Mouse (Mus musculus): Measurements from ENCODE around the gene Uba52. TPM values are rescaled to one million over a fixed set of nuclear protein-coding genes. Genes with fewer than 3 reads are reported as not detected.
"Not testable (repeated sequence)": the region's sequence is repeated elsewhere in the genome, so short reads cannot be mapped to it uniquely, and the experiment has no call there.

The Uba52 gene
- polyA plus RNA-seq, 1 experiment from 2014 or later = 940 TPM

DNA sequence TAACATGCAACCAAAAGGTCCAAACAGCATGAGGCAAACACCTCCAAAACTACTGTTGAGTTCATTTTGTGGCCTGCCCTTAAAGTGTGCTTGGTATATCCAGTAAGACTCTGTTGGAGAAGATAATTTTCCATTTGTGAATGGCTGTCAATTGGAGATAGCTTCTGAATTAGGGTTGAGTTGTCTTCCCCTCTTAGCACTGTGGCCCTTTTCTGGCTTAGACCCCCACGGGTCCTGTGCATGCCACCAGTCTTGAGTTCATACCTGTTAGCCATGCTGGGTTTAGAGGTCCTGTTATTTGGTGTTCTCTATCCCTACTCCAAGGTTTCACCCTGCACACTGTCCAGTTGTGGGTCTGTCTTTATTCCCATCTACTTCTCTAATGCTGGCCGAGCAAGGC, 1.2 kb upstream of the Uba52 start:
- no peak overlapping the region for H3K4me2 ChIP-seq

DNA sequence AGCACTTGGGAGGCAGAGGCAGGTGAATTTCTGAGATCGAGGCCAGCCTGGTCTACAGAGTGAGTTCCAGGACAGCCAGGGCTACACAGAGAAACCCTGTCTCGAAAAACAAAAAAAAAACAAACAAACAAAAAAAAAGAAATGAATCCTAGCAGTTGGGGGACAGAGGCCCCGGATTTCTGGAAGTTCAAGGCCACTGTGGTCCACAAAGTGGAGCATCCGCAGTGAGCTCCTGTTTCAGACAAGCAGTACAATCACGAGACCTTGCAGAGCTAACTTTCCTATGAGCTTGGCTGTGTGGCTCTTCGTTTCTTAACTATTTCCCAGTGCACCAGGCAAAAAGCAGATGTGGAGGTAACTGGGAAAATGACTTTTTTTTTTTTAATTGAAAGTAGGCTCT, 573 bp upstream of the Uba52 start:
- not testable (repeated sequence) for ATAC-seq (ENCODE audit: insufficient number of reproducible peaks, low FRiP score, low TSS enrichment, low read depth); H3K27ac ChIP-seq; H3K27me3 ChIP-seq; H3K9me3 ChIP-seq; H3K9ac ChIP-seq
- 87% methylated on average over 6 of the region's 6 CpGs for WGBS
- Histone ChIP-seq H3K4me3 (peak overlapping the region; percentile 99), H3K36me3 (peaks cover 43% of the 10 kb centered on the region), H3K4me1 (peaks cover 34% of the 10 kb centered on the region), H3K4me2 (peak overlapping the region; percentile 65)

More for the DNA sequence above, 1.2 kb upstream of the Uba52 start:
- no peaks in the 10 kb centered on the region for H3K27me3 ChIP-seq
- peaks cover 49% of the 10 kb centered on the region for H3K36me3 ChIP-seq
- peaks cover 33% of the 10 kb centered on the region for H3K4me1 ChIP-seq
- no peak overlapping the region for H3K27ac ChIP-seq
- no peaks in the 10 kb centered on the region for H3K9me3 ChIP-seq
- ATAC-seq (ENCODE audit: insufficient number of reproducible peaks, low FRiP score, low TSS enrichment, low read depth) = no peak
- whole genome bisulfite sequencing = 95% methylated on average over 2 of the region's 2 CpGs
- H3K9ac ChIP-seq = no peak overlapping the region
- no peak overlapping the region for H3K4me3 ChIP-seq

DNA sequence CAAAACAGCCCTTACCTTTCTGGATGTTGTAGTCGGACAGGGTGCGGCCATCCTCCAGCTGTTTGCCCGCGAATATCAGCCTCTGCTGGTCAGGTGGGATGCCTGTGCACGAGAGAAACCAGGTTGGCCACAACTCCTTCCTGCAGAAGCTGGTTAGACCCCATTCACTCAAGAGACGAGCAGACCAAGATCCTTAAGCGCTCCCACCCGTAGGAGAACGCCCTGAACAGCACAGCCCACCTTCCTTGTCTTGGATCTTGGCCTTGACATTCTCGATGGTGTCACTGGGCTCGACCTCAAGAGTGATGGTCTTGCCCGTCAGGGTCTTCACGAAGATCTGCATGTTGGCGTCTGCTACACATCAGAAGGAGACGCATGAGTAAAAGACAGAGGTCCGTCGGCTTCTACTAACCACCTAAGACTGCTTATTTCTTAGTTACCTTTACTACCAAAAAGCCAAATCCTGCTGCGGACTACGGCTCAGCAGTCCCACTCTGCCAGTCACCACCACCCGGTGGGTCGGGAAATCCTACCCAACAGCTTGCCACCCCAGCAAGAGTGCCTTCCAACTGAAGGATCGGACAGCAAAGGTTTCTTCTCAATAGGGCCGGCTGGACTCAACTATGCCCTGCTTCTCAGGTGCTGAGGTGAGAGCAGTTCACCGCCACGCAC, 1.2 kb downstream of the Uba52 start:
- Histone ChIP-seq H3K4me3 (peak overlapping the region; percentile 99), H3K27me3 (no peaks in the 10 kb centered on the region), H3K9me3 (no peaks in the 10 kb centered on the region), H3K27ac (peak overlapping the region; percentile 98), H3K36me3 (peaks cover 35% of the 10 kb centered on the region), H3K4me2 (peak overlapping the region; percentile 65), H3K4me1 (peaks cover 51% of the 10 kb centered on the region), H3K9ac (peak overlapping the region; percentile 99)
- no peak for ATAC-seq (ENCODE audit: insufficient number of reproducible peaks, low FRiP score, low TSS enrichment, low read depth)
- WGBS = 9% methylated on average over 25 of the region's 25 CpGs

DNA sequence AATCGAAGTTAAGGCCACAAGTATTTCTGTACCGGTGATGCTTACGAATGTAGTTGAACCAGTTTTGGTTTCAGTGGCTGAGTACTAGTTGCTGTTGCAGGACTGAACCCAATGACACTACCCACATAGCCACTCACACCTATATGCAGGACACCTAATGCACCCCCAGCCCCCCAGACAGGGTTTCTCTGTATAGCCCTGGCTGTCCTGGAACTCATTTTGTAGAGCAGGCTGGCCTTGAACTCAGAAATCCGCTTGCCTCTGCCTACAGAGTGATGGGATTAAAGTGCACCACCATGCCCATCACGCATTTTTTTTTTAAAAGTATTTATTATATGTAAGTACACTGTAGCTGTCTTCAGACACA, 3.6 kb downstream of the Uba52 start:
- H3K9ac ChIP-seq = no peak overlapping the region
- ATAC-seq (ENCODE audit: insufficient number of reproducible peaks, low FRiP score, low TSS enrichment, low read depth) = no peak
- H3K9me3 ChIP-seq = no peaks in the 10 kb centered on the region
- peaks cover 22% of the 10 kb centered on the region for H3K36me3 ChIP-seq
- peak overlapping the region; percentile 76 for H3K4me3 ChIP-seq
- H3K4me2 ChIP-seq = no peak overlapping the region
- 57% methylated on average over 5 of the region's 5 CpGs for WGBS
- H3K27ac ChIP-seq = peak overlapping the region; percentile 96
- H3K4me1 ChIP-seq = peaks cover 63% of the 10 kb centered on the region
- peaks cover 9% of the 10 kb centered on the region for H3K27me3 ChIP-seq

DNA sequence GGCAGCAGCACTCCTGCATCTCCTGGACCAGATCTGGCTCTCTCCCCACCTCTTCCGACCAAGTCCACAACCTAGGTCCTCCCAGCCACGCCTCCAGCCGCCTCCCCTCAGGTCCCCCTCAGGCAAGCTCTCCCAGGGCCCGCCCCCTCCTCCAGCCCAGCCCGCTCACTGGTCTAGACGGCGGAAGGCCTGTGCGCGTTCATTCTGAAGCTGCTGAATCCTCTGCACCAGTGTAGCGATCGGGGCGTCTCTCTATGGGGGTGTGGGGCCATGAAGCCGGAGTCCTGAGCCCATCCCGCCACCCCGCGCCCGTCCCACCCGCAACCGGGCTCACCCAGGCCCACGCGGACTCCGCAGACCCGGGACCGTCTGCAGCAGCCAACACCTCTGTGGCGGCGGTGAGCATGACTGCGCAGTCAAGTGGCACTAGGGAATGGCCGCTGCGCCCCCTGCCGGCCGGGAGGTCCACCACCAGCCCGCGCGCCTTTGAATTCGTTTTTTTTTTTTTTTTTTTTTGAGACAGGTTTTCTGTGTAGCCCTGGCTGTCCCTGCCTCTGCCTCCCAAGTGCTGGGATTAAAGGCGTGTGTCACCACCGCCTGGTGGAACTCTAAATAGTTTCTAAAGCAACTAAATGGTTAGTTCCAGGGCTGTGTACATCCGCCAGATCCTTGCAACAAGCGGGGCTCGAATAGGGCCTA, 4.1 kb downstream of the Uba52 start, which contains the start of gene Rex1bd:
TSS of gene Rex1bd (minus strand) at position 425 of the 699 bp plus-strand sequence.
- Histone ChIP-seq H3K27ac (peak within 1 kb of the TSS; percentile 96), H3K36me3 (peaks cover 22% of the 10 kb centered on the region), H3K4me1 (peaks cover 63% of the 10 kb centered on the region), H3K27me3 (peaks cover 14% of the 10 kb centered on the region), H3K9ac (peak within 1 kb of the TSS; percentile 82), H3K4me2 (peak within 1 kb of the TSS; percentile 81), H3K9me3 (no peaks in the 10 kb centered on the region), H3K4me3 (peak within 1 kb of the TSS; percentile 76)
- WGBS = 2% methylated on average over 40 of the region's 40 CpGs
- ATAC-seq (ENCODE audit: insufficient number of reproducible peaks, low FRiP score, low TSS enrichment, low read depth) = peak; percentile 86

DNA sequence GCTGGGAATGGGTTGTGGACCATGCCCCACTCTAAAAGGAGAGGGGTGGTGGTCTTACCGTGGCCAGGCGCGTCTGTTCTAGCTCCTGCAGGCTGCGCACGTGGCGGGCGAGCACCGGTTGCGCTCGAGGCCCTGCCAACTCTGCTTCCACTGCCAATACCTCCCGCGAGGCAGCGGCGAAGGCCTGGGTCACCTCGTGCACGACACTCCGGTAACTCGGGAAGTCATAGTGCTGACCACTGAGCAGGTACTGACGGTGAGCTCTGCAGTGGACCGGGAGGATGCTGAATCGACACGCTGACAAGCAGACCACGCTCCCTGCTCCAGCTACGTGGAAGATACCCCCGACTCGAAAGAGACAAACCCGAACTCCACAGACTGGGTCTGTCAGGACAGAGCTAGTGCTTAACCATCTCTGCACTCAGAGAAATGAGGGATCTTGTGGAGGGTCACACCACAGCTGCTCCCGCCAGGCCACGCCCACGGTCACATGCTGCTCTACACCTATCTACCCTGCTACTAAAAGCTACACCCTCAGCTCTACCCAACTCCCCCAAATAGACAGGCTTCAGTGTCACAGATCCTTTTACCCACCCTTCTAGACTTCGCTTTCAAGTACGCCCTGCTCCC, 4.8 kb downstream of the Uba52 start:
- Histone ChIP-seq H3K27me3 (peaks cover 20% of the 10 kb centered on the region), H3K36me3 (peaks cover 22% of the 10 kb centered on the region), H3K9me3 (no peaks in the 10 kb centered on the region), H3K4me3 (peak overlapping the region; percentile 76), H3K27ac (peak overlapping the region; percentile 96), H3K4me1 (peaks cover 69% of the 10 kb centered on the region), H3K4me2 (peak overlapping the region; percentile 81), H3K9ac (peak overlapping the region; percentile 82)
- ATAC-seq (ENCODE audit: insufficient number of reproducible peaks, low FRiP score, low TSS enrichment, low read depth) = peak; percentile 1; the same call in 1 of the 2 replicates
- 32% methylated on average over 32 of the region's 32 CpGs for WGBS

DNA sequence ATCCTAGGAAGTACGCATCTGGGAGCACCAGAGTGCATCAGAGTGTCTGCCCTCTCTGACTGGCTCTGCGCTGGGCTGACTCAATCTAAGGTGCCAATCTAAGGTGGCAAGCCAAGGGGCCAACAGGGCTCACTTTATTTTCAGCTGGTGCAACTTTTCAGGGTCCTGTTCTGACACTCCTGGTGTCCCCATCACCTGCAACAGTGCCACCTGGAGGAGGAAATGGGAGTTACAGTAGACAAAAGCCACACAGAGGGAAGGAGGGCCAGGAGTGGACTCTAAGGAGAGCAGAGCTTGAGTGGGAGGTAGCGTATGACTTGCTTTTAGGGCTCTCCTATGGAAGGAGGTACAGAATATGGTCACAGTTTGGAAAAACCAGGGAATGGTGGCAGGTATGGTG, 5.8 kb downstream of the Uba52 start:
- H3K27me3 ChIP-seq = peaks cover 30% of the 10 kb centered on the region
- H3K4me2 ChIP-seq = peak overlapping the region; percentile 81; the same call in 1 of the 2 replicates
- H3K27ac ChIP-seq = peak overlapping the region; percentile 73
- peak overlapping the region; percentile 76 for H3K4me3 ChIP-seq
- WGBS = 59% methylated on average over 3 of the region's 3 CpGs
- H3K9me3 ChIP-seq = no peaks in the 10 kb centered on the region
- peaks cover 22% of the 10 kb centered on the region for H3K36me3 ChIP-seq
- H3K4me1 ChIP-seq = peaks cover 77% of the 10 kb centered on the region
- H3K9ac ChIP-seq = no peak overlapping the region
- ATAC-seq (ENCODE audit: insufficient number of reproducible peaks, low FRiP score, low TSS enrichment, low read depth) = no peak

DNA sequence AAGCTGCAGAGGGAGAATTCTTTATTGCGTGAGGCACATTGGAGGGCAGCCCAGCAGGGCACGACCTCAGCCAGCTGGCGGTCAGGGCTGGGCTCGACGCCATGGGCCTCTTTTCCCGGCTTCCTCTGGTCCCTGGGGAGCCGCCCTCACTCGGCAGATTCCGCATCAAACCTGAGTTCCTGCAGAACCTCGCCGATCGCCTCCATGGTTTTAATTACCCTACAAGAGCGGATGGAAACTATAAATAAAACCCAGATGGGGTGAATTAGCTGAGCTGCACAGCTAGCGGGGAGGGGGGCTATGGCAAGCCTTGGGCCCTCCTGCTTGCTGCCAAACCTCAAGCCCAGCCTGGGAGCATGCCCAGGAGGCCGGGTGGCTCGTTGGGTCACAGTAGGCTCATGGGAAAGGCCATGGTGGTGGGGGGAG, 6.3 kb downstream of the Uba52 start:
- Histone ChIP-seq H3K4me1 (peaks cover 78% of the 10 kb centered on the region), H3K4me3 (no peak overlapping the region)

DNA sequence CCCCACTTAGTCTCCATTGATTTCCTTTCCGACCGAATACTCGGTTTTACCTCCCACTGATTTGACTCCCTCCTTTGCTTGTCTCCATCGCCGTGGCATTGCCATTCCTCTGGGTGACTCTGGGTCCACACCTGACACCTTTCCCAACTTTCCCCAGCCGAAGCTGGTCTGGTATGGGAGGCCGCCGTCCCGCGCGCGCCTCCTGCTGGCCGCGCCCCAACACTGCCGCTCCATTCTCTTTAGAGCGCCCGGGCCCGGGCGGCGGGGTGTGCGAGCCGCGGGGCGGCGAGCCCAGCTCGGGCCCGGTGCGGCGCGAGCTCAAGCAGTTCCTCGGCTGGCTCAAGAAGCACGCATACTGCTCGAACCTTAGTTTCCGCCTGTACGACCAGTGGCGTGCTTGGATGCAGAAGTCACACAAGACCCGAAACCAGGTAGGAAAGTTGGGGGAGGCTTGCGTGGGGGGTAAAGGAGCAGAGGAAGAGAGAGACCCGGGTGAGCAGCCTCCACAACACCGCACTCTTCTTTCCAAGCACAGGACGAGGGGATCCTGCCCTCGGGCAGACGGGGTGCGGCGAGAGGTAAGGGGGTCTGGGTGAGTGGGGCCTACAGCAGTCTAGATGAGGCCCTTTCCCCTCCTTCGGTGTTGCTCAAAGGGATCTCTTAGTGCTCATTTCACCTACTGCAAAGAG, 7.4 kb downstream of the Uba52 start:
- H3K27me3 ChIP-seq = peaks cover 40% of the 10 kb centered on the region
- 12% methylated on average over 46 of the region's 46 CpGs for WGBS
- H3K4me3 ChIP-seq = peak overlapping the region; percentile 9; the same call in 1 of the 2 replicates
- peak overlapping the region; percentile 51 for H3K27ac ChIP-seq
- H3K9ac ChIP-seq = no peak overlapping the region
- ATAC-seq (ENCODE audit: insufficient number of reproducible peaks, low FRiP score, low TSS enrichment, low read depth) = no peak
- H3K4me2 ChIP-seq = peak overlapping the region; percentile 31
- H3K4me1 ChIP-seq = peaks cover 69% of the 10 kb centered on the region
- no peaks in the 10 kb centered on the region for H3K9me3 ChIP-seq
- peaks cover 13% of the 10 kb centered on the region for H3K36me3 ChIP-seq

More for the DNA sequence above, 6.3 kb downstream of the Uba52 start:
- whole genome bisulfite sequencing = 23% methylated on average over 16 of the region's 16 CpGs
- Histone ChIP-seq H3K9ac (no peak overlapping the region), H3K4me2 (peak overlapping the region; percentile 36), H3K9me3 (no peaks in the 10 kb centered on the region), H3K36me3 (peaks cover 22% of the 10 kb centered on the region), H3K27me3 (peaks cover 35% of the 10 kb centered on the region), H3K27ac (peak overlapping the region; percentile 73)
- ATAC-seq (ENCODE audit: insufficient number of reproducible peaks, low FRiP score, low TSS enrichment, low read depth) = peak; percentile 18; the same call in 1 of the 2 replicates

DNA sequence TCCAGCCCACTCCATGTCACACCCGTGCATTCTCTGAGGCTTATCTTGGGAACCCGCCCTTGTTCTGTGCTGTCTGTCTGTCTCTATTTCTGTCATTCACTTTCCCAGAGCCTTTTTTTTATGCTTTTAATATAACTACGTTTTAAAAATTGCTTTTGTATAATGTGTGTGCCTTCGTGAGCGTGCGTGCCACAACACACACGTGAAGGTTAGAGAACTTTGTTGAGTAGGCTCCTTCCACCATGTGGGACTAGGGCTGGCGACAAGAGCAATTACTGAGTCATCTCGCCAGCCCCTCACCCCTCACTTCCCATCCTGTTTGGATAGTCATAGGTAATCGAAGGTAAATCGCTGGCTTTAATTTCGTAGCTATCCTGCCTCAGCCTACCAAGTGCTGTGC, 8.1 kb downstream of the Uba52 start:
- H3K36me3 ChIP-seq = peaks cover 8% of the 10 kb centered on the region
- H3K27ac ChIP-seq = peak overlapping the region; percentile 18; the same call in 1 of the 2 replicates
- no peak overlapping the region for H3K9ac ChIP-seq
- H3K4me3 ChIP-seq = peak overlapping the region; percentile 13; the same call in 1 of the 2 replicates
- H3K4me1 ChIP-seq = peaks cover 69% of the 10 kb centered on the region
- no peaks in the 10 kb centered on the region for H3K9me3 ChIP-seq
- 39% methylated on average over 12 of the region's 12 CpGs for WGBS
- peaks cover 43% of the 10 kb centered on the region for H3K27me3 ChIP-seq
- H3K4me2 ChIP-seq = peak overlapping the region; percentile 32
- ATAC-seq (ENCODE audit: insufficient number of reproducible peaks, low FRiP score, low TSS enrichment, low read depth) = no peak

DNA sequence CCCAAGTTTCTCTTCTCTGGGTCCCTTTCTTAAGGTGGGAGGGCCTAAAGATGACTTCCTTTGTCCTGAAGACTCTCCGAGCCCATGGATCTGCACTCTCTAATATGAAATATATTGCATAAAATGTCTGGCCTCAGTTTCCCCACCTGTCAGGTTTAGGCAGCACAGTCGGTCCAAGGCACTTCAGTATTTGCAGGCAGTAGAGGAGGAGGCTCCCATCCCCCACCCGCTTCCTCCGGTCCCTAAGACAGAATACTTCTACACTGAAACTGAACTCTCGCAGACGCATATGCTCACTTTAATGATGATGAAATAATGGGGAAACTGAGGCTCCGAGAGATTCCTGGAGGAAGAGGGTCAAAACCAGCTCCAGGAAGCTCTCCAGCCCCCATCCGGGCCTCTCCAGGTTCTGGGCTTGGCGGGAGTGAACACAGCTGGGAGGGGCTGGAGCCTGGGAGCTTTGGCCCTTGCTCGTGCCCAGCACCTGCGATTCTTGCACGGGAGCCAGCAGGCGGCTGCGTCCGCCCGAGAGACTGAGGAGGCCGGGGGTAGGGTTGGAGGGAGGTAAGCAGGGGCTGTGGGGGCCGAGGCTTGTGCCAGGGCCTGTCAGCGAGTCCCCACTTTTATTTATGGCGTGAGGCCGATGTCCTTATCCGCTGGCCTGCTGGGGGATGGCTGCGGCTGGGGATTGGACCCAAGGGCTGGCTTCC, 8.6 kb downstream of the Uba52 start:
- no peak overlapping the region for H3K9ac ChIP-seq
- no peaks in the 10 kb centered on the region for H3K9me3 ChIP-seq
- peaks cover 68% of the 10 kb centered on the region for H3K4me1 ChIP-seq
- H3K4me2 ChIP-seq = peak overlapping the region; percentile 32
- H3K36me3 ChIP-seq = peaks cover 2% of the 10 kb centered on the region
- H3K27ac ChIP-seq = 0 out of 2 replicates have a peak overlapping the region, but pooled peaks have one; percentile 18
- ATAC-seq (ENCODE audit: insufficient number of reproducible peaks, low FRiP score, low TSS enrichment, low read depth) = no peak
- 16% methylated on average over 23 of the region's 23 CpGs for WGBS
- peak overlapping the region; percentile 13; the same call in 1 of the 2 replicates for H3K4me3 ChIP-seq
- peaks cover 48% of the 10 kb centered on the region for H3K27me3 ChIP-seq
